Mouse (Mus musculus) cerebellum, postnatal 36 days (tissue): ENCODE data around the gene Nckap1l.

Experiments
- DNase-seq, 2 experiments: peaks; one replicate each; pipeline ENCODE4 v3.0.0; 2021 to 2022; ENCODE audit warnings: mixed read lengths in 2 of 2

Nckap1l gene

GRCm38 (mm10) chr15:103542526-103542925, 88.9 kb downstream of the Nckap1l start:
- DNase-seq, result no peak

- no peak for DNase-seq
Measured at GRCm38 (mm10) chr15:103547983-103548382, 94.4 kb downstream of the Nckap1l start.
